Mouse (Mus musculus): Measurements from ENCODE around the gene Prrx1. TPM values are rescaled to one million over a fixed set of nuclear protein-coding genes. Genes with fewer than 3 reads are reported as not detected.

Gene Prrx1
- polyA plus RNA-seq, 1 experiment from 2014 or later = 6.2 TPM

DNA sequence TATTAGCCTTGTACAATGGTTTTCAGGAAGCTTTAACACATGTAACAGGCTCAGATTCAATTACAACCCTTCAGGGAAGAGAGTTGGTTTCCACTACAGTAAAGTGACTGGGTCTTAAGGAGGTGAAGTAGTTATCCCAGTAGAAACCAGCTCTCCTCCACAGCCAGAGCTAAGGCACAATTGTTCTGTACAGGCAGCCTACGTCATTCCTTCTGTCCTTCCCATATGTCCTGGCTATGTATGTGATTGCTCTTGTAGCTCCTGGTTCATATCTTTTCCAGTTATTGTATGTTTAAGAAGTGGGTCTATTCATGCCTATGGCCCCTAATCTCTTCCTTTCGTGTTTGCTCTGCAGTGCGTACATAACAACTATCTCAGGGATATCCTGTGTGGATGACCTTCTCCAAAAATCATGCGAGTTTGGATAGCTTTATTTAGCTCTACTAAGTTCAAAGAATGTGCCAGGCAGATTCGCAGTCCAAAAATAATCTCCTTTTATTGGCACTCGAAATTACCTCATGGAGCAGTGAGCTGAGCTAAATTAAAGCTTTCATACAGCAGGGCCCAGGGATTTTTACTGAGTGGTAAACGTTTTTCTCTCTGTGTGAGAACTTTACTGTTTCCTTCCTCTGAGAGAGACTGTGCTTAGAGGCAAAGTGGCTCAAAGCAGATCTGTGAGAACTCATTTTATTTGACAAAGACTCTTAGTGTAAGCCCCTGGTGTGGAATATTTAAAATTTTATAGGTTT, 31.9 kb downstream of the Prrx1 start:
- H3K27ac ChIP-seq = no peak overlapping the region
- no peak overlapping the region for H3K4me3 ChIP-seq (replicated peaks)
- no peaks in the 10 kb centered on the region for H3K9me3 ChIP-seq
- H3K36me3 ChIP-seq = no peaks in the 10 kb centered on the region
- no peak for ATAC-seq
- no peaks in the 10 kb centered on the region for H3K4me1 ChIP-seq (replicated peaks)
- no peak overlapping the region for H3K9ac ChIP-seq
- no peak overlapping the region for H3K4me2 ChIP-seq (replicated peaks)
- no peaks in the 10 kb centered on the region for H3K27me3 ChIP-seq (replicated peaks)
- 47% methylated on average over 7 of the region's 7 CpGs for WGBS

DNA sequence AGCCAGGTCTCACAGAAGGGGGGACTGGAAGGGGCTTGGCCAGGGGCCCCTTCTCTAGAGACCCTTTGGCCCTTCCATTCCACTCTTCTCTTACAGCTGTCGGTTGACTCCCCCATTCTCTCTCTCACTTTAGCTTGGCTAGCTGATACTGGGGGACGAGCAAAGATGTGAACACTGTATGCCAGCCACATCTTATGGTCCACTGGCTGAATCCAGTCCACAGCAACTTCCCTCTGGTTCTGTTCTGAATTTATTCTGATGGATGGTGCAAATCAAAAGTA, 32.7 kb downstream of the Prrx1 start:
- Histone ChIP-seq H3K4me2 (replicated peaks) (no peak overlapping the region), H3K4me1 (replicated peaks) (no peaks in the 10 kb centered on the region), H3K27ac (no peak overlapping the region), H3K4me3 (replicated peaks) (no peak overlapping the region), H3K9ac (no peak overlapping the region), H3K27me3 (replicated peaks) (no peaks in the 10 kb centered on the region), H3K9me3 (no peaks in the 10 kb centered on the region), H3K36me3 (no peaks in the 10 kb centered on the region)
- WGBS = 38% methylated on average over 2 of the region's 2 CpGs
- ATAC-seq = no peak

DNA sequence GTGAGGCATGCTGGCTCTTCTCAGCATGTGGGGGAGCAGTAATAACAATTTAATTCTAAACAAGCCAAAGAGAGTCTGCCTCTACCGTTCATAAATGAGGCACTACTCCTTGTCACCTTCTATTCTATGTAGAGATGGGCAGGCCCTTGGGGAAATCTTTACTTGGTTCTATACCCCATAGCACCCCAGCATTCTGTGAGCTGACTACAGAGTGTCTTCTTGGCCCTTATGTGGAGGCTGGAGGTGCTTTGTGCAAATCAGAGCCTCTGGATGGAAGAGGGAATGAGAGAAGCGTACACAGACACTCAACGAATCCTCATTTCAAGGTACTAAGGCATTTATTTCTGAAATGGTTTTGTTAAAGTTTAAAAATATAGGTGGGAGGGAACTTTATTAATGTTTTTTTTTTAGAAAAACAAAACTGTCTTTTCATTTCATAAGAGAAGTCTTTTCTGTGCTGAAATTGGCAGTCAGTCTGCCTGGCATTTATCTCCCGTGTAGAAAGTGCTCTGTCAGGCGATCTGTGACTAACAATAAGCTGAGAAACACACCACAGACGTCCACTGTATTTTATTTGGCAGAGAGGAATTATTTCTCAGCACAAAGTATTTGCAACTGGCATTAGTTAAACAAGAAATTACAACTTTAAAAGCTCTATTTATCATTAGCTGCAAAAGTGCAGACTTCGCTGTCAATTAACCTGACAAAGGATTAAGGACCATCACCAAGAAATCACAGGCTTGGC, 33.2 kb downstream of the Prrx1 start:
- H3K36me3 ChIP-seq = no peaks in the 10 kb centered on the region
- no peak overlapping the region for H3K4me3 ChIP-seq (replicated peaks)
- H3K27me3 ChIP-seq (replicated peaks) = no peaks in the 10 kb centered on the region
- no peaks in the 10 kb centered on the region for H3K4me1 ChIP-seq (replicated peaks)
- no peak for ATAC-seq
- H3K9me3 ChIP-seq = no peaks in the 10 kb centered on the region
- no peak overlapping the region for H3K4me2 ChIP-seq (replicated peaks)
- H3K9ac ChIP-seq = no peak overlapping the region
- 51% methylated on average over 7 of the region's 7 CpGs for WGBS
- H3K27ac ChIP-seq = no peak overlapping the region

DNA sequence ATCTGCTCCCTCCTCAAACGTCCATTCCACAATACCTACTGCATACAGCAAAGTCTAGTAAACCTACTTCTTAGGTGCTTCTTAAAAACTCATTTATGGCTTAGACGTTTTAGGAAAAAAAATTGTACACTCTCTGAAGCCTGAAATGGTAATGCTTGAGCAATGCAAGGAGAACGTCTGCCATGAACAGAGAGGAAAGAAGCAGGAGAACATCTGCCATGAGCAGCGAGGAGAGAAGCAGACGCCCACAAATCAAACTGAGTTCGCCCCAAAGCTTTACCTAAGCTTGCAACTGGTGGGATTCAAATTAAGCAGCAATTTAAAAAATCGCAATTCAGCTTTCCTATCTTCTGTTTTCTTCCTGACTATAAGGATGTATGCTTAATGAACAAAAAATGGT, 36.4 kb downstream of the Prrx1 start:
- ATAC-seq = no peak
- H3K4me1 ChIP-seq (replicated peaks) = no peaks in the 10 kb centered on the region
- no peak overlapping the region for H3K4me3 ChIP-seq (replicated peaks)
- H3K4me2 ChIP-seq (replicated peaks) = no peak overlapping the region
- H3K9me3 ChIP-seq = no peaks in the 10 kb centered on the region
- no peak overlapping the region for H3K9ac ChIP-seq
- no peak overlapping the region for H3K27ac ChIP-seq
- 71% methylated on average over 7 of the region's 7 CpGs for WGBS
- no peaks in the 10 kb centered on the region for H3K27me3 ChIP-seq (replicated peaks)
- no peaks in the 10 kb centered on the region for H3K36me3 ChIP-seq

DNA sequence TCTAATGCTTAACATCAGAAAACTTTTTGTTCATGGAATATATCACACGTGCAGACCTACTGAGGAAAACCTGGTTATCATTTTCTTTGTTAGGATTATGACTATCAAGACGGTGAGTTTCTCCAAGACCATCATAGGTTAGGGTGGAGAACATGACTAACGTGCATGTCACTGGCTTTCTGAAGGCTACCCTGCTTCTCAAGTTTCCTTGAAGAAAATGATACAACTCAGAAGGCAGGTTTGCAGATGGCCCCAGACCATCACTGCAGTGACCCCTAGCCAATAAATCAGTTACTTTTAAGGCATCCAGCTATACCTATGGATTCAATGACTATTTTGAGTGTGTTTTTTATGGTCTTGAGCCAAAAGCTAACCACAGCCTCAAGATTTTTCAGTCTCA, 38.6 kb downstream of the Prrx1 start:
- Histone ChIP-seq H3K27ac (no peak overlapping the region), H3K9ac (no peak overlapping the region), H3K36me3 (no peaks in the 10 kb centered on the region), H3K4me1 (replicated peaks) (no peaks in the 10 kb centered on the region), H3K4me2 (replicated peaks) (no peak overlapping the region), H3K9me3 (no peaks in the 10 kb centered on the region), H3K27me3 (replicated peaks) (no peaks in the 10 kb centered on the region), H3K4me3 (replicated peaks) (no peak overlapping the region)
- ATAC-seq = no peak
- WGBS = 81% methylated on average over 3 of the region's 3 CpGs

DNA sequence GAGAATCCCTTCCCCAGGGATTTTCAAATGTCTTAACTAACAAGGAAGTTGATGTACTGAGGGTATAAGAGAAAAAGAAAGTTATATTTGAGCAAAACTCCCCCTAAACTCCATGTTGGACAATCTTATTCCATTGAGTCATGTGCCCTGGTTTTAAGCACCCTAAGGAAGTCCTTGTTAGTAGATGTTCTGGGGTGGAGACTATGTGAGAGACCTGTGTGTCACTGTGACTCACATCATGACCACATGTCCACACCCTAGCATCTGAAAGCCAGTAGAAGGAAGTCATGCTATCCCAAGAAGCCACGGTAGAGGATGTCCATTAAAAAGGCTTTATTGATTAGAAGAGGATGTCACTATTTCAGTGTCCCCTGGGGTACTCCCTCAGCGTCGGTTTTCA, 40.4 kb downstream of the Prrx1 start:
- no peak overlapping the region for H3K9ac ChIP-seq
- H3K4me2 ChIP-seq (replicated peaks) = no peak overlapping the region
- no peak overlapping the region for H3K27ac ChIP-seq
- no peaks in the 10 kb centered on the region for H3K9me3 ChIP-seq
- H3K36me3 ChIP-seq = no peaks in the 10 kb centered on the region
- ATAC-seq = no peak
- H3K4me1 ChIP-seq (replicated peaks) = no peaks in the 10 kb centered on the region
- H3K4me3 ChIP-seq (replicated peaks) = no peak overlapping the region
- H3K27me3 ChIP-seq (replicated peaks) = no peaks in the 10 kb centered on the region
- 93% methylated on average over 3 of the region's 3 CpGs for WGBS

DNA sequence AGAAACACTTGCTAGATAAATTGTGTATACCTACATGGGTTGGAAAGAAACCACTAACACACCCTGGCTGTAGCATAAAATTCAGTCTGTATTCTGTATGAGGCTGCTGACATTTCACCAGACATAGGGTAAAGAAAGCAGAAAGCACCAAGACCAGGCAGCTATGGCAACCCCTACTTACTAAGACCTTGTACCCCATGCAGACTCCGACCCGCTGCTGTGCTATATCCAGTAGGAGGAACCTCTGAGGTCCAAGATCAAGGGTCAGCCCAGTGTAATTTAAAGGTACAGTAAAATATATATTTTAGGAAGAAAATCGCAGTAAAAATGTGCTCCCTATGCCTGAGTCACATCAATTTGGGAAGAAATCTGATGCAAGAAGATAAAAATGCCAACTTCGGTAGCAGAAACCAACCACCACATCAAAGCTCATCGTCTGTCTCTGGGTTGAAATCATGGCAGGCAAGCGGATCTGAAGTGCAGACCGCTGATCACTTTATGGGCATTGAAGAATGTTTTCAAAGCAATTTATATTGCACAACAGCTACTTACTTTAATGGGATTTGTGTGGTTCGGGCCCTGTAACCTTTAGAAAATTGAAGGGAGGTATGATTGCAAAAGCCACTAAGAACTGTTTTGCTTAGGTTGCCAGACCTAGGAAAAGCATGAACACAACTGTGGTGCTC, 46.5 kb downstream of the Prrx1 start:
- Histone ChIP-seq H3K4me2 (replicated peaks) (no peak overlapping the region), H3K36me3 (no peaks in the 10 kb centered on the region), H3K9ac (no peak overlapping the region), H3K4me3 (replicated peaks) (no peak overlapping the region), H3K9me3 (no peaks in the 10 kb centered on the region), H3K4me1 (replicated peaks) (no peaks in the 10 kb centered on the region), H3K27ac (no peak overlapping the region), H3K27me3 (replicated peaks) (no peaks in the 10 kb centered on the region)
- ATAC-seq = no peak
- 88% methylated on average over 8 of the region's 8 CpGs for WGBS

DNA sequence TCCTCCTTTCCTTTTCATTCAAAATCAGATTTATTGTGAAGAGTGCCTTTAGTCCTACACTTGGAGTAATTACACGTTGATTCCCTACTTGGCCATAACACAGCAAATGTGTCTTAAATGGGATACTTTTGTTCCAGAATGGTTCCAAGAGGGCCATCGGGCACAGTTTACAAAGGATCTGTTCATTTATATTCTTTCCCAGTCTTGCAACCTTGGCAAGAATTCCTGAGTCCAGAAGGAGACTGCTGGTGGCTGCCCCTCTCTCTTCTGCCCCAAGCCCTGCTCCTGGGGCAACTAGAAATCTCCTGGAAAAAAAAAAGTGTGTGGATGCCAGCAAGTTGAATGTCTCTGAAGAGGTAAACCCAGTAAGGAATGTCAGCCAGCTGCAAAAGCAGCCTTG, 56.2 kb downstream of the Prrx1 start:
- H3K27ac ChIP-seq = no peak overlapping the region
- H3K9ac ChIP-seq = no peak overlapping the region
- H3K36me3 ChIP-seq = no peaks in the 10 kb centered on the region
- no peaks in the 10 kb centered on the region for H3K4me1 ChIP-seq (replicated peaks)
- no peaks in the 10 kb centered on the region for H3K27me3 ChIP-seq (replicated peaks)
- H3K4me2 ChIP-seq (replicated peaks) = no peak overlapping the region
- 82% methylated on average over 2 of the region's 2 CpGs for WGBS
- H3K9me3 ChIP-seq = no peaks in the 10 kb centered on the region
- H3K4me3 ChIP-seq (replicated peaks) = no peak overlapping the region
- no peak for ATAC-seq

DNA sequence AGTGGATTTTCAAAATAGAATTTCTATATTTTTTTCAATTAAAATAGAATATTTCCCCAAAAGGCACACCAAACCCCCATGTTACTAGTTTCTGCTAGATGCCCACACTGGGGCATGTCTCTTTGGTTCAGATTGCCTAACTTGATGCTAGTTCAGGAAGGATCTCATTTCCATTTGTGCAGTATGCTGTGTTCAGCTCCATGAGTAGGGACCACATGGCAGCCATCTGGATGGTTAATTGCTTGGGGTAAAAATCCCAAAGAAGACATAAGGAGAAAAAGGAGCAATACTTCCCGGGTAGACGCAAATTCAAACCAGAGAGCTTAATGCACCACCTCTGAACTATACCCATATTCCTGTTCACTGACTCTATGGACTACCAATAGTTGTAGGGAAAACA, 57.6 kb downstream of the Prrx1 start:
- no peak for ATAC-seq
- H3K9me3 ChIP-seq = no peaks in the 10 kb centered on the region
- no peaks in the 10 kb centered on the region for H3K27me3 ChIP-seq (replicated peaks)
- 98% methylated on average over 2 of the region's 2 CpGs for WGBS
- H3K4me3 ChIP-seq (replicated peaks) = no peak overlapping the region
- no peaks in the 10 kb centered on the region for H3K4me1 ChIP-seq (replicated peaks)
- H3K4me2 ChIP-seq (replicated peaks) = no peak overlapping the region
- H3K36me3 ChIP-seq = no peaks in the 10 kb centered on the region
- H3K9ac ChIP-seq = no peak overlapping the region
- no peak overlapping the region for H3K27ac ChIP-seq

DNA sequence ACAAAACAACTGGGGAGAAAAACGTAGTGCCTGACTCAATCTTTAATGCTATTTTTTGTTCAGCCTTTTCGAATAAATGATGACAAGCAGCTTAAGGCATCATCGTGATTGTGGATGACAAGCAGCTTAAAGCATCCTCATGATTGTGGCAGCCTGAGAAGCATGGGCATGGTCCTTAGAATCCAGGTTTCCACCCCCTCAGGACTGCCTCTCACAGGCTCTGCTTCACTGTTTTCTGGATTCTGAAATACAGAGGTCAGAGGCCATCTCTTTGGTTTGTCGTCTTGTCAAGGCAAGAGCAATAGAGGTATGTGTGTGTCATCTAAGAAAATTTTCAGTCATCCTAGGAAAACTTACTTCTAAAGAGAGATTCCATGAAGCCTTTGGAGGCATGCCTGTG, 60.7 kb downstream of the Prrx1 start:
- Histone ChIP-seq H3K4me2 (replicated peaks) (no peak overlapping the region), H3K36me3 (no peaks in the 10 kb centered on the region), H3K4me3 (replicated peaks) (no peak overlapping the region), H3K9me3 (no peaks in the 10 kb centered on the region), H3K27me3 (replicated peaks) (no peaks in the 10 kb centered on the region), H3K27ac (no peak overlapping the region), H3K9ac (no peak overlapping the region), H3K4me1 (replicated peaks) (no peaks in the 10 kb centered on the region)
- 81% methylated on average over 4 of the region's 4 CpGs for WGBS
- no peak for ATAC-seq

DNA sequence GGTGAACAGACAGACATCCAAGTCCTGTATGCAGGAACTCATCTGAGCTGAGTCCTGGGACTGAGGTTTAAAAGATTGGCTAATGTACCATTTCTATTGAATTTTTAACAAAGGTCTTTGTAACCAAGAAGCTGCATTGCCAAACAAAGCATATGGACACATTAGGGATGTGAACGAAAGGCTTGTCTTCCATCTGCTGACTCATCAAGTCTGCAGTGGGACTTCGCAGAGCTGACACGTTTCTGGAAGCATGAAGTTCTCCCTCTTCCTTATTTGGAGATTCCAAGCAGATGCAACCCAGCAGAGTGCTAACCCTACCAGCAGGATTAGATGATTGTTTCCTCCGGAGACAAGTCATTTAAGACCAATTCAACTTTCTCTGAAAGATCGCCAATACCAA, 61.2 kb downstream of the Prrx1 start:
- WGBS = 64% methylated on average over 5 of the region's 5 CpGs
- no peaks in the 10 kb centered on the region for H3K36me3 ChIP-seq
- no peak for ATAC-seq

DNA sequence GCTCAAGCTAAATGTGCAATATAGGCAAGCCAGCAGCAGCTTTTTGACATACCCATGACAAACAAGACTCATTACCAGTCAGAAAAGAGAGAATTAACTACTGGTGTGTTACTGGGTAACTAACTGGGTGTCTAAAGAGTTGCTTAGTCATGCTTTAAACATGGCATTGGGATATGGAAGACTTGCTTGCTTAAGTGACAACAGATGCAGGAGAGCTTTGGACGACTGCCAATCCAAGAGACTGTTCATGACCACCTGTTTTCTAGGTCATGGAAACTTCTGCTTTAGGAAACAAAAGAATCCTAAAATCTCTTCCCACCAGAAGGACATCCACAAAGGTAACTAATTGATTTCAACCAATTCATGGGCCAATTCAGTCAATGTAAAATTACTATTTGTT, 61.7 kb downstream of the Prrx1 start:
- 68% methylated on average over 1 of the region's 1 CpGs for WGBS
- Histone ChIP-seq H3K27ac (no peak overlapping the region), H3K27me3 (replicated peaks) (no peaks in the 10 kb centered on the region), H3K4me1 (replicated peaks) (no peaks in the 10 kb centered on the region), H3K9me3 (no peaks in the 10 kb centered on the region), H3K9ac (no peak overlapping the region), H3K4me3 (replicated peaks) (no peak overlapping the region), H3K4me2 (replicated peaks) (no peak overlapping the region), H3K36me3 (no peaks in the 10 kb centered on the region)
- no peak for ATAC-seq

More for the DNA sequence above, 61.2 kb downstream of the Prrx1 start:
- H3K9me3 ChIP-seq = no peaks in the 10 kb centered on the region
- H3K4me2 ChIP-seq (replicated peaks) = no peak overlapping the region
- H3K27me3 ChIP-seq (replicated peaks) = no peaks in the 10 kb centered on the region
- H3K4me1 ChIP-seq (replicated peaks) = no peaks in the 10 kb centered on the region
- no peak overlapping the region for H3K27ac ChIP-seq
- no peak overlapping the region for H3K9ac ChIP-seq
- no peak overlapping the region for H3K4me3 ChIP-seq (replicated peaks)

DNA sequence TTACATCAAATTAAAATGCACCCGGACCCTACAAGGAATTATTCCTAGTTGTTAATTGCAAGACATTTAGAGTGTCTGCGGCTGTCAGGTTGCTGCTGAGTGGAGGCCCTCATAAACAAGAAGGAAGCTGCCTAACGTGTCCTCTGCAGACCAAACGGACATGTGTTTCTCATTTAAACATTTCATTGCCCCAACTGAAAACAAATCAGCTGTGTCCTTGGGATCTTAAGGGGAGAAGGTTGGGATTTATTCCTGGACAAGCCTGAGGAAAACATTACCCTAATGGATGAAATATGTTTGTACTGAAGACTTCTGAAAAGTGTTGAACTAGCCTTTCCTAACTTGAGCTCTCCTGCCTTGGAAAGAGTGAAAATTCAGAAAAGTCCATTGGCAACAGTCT, 74.6 kb downstream of the Prrx1 start:
- no peak overlapping the region for H3K9ac ChIP-seq
- no peaks in the 10 kb centered on the region for H3K9me3 ChIP-seq
- no peak overlapping the region for H3K27ac ChIP-seq
- no peaks in the 10 kb centered on the region for H3K4me1 ChIP-seq (replicated peaks)
- no peaks in the 10 kb centered on the region for H3K27me3 ChIP-seq (replicated peaks)
- no peak overlapping the region for H3K4me2 ChIP-seq (replicated peaks)
- no peaks in the 10 kb centered on the region for H3K36me3 ChIP-seq
- H3K4me3 ChIP-seq (replicated peaks) = no peak overlapping the region
- WGBS = 53% methylated on average over 4 of the region's 4 CpGs
- ATAC-seq = no peak

All from intestine, embryonic 15.5 days (tissue).